Mouse (Mus musculus) kidney, postnatal 10 days (tissue): Measurements from ENCODE around the gene Laptm4a.
A peak's percentile ranks its signal among the peaks of the same experiment; 100 is the strongest.

ENCODE experiments used
- DNase-seq: peaks from one replicate; pipeline ENCODE4 v3.0.0; 2021; ENCODE audit warnings: mixed read lengths

The Laptm4a gene

GRCm38 (mm10) chr12:8921394-8922368 is at the start of gene Laptm4a:
TSS of gene Laptm4a (plus strand) at chr12:8921664.
- peak; percentile 98 for DNase-seq

- DNase-seq, result no peak
Measured at GRCm38 (mm10) chr12:8875583-8875982, 45.9 kb upstream of the Laptm4a start.

- peak; percentile 84 for DNase-seq
Measured at GRCm38 (mm10) chr12:8876865-8877264, 44.6 kb upstream of the Laptm4a start.

GRCm38 (mm10) chr12:8877413-8877812 is 44.1 kb upstream of the Laptm4a start:
- peak; percentile 38 for DNase-seq

GRCm38 (mm10) chr12:8878752-8879151 is 42.7 kb upstream of the Laptm4a start:
- no peak for DNase-seq

- DNase-seq, result no peak
Measured at GRCm38 (mm10) chr12:8879389-8879788, 42.1 kb upstream of the Laptm4a start.

GRCm38 (mm10) chr12:8881736-8882135 is 39.7 kb upstream of the Laptm4a start:
- DNase-seq, result peak; percentile 69

- no peak for DNase-seq
Measured at GRCm38 (mm10) chr12:8882376-8882775, 39.1 kb upstream of the Laptm4a start.

GRCm38 (mm10) chr12:8884426-8885145 is 36.9 kb upstream of the Laptm4a start:
- DNase-seq, result peak; percentile 53

GRCm38 (mm10) chr12:8885146-8885543 is 36.3 kb upstream of the Laptm4a start:
- DNase-seq, result peak; percentile 44

GRCm38 (mm10) chr12:8885950-8886349 is 35.5 kb upstream of the Laptm4a start:
- no peak for DNase-seq

- no peak for DNase-seq
Measured at GRCm38 (mm10) chr12:8888445-8888844, 33.0 kb upstream of the Laptm4a start.

- DNase-seq, result peak; percentile 86
Measured at GRCm38 (mm10) chr12:8889117-8889665, 32.3 kb upstream of the Laptm4a start.

- DNase-seq, result no peak
Measured at GRCm38 (mm10) chr12:8892876-8893532, 28.5 kb upstream of the Laptm4a start.

- no peak for DNase-seq
Measured at GRCm38 (mm10) chr12:8897140-8897539, 24.3 kb upstream of the Laptm4a start.

- DNase-seq, result no peak
Measured at GRCm38 (mm10) chr12:8898879-8899785, 22.3 kb upstream of the Laptm4a start.

GRCm38 (mm10) chr12:8900107-8900698 is 21.3 kb upstream of the Laptm4a start:
- no peak for DNase-seq

- DNase-seq, result peak; percentile 68
Measured at GRCm38 (mm10) chr12:8900919-8901663, 20.4 kb upstream of the Laptm4a start.

GRCm38 (mm10) chr12:8901934-8902333 is 19.5 kb upstream of the Laptm4a start:
- no peak for DNase-seq

GRCm38 (mm10) chr12:8902479-8902878 is 19.0 kb upstream of the Laptm4a start:
- DNase-seq, result no peak
